Mouse (Mus musculus): Measurements from ENCODE around the gene Agbl4.

Gene Agbl4

GRCm38 (mm10) chr4:111501441-111501840, 1104.0 kb downstream of the Agbl4 start:
- DNase-seq (ENCODE audit: low spot score): no peak

DNA sequence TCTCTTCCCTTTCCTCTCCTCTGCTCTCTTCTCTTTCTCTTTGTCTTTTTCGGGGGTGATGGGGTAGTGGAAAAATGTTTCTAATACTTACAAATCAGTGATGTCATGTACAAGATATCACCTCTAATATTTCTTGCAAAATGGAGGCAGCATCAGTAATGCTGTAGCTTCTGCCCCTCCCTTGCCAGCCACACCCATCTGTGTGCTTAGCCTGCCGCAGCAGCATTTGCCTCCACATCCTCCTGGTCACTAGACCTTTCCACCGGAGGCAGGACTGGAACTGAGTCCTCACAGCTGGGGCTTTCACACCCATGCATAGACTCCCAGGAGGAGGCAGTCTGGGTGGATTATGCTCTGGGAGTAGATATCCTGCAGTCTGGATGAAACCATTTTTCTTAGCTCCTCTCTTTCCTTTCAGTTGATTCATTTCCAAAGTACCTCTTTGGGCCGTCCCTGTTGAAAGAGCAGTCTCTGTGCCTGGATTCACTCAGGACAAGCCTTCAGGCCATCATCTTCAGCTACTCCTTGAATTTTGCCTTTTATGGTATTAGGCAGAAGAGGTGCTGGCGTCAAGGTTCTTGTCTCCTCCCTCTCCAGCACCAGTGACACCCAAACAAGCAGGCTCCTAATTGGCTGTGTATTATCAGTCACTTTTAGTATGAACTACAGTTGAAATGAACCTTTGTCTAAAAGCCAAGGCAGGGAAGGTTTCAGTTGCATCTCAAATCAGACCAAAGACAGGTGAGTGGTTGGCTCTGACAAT, 1105.7 kb downstream of the Agbl4 start:
- no peak for DNase-seq (ENCODE audit: low spot score)

GRCm38 (mm10) chr4:111504952-111505351, 1107.5 kb downstream of the Agbl4 start:
- DNase-seq (ENCODE audit: low spot score): no peak

GRCm38 (mm10) chr4:111510129-111510528, 1112.7 kb downstream of the Agbl4 start:
- no peak for DNase-seq (ENCODE audit: low spot score)

GRCm38 (mm10) chr4:111513921-111514320, 1116.5 kb downstream of the Agbl4 start:
- no peak for DNase-seq (ENCODE audit: low spot score)

- no peak for DNase-seq (ENCODE audit: low spot score)
Observed at GRCm38 (mm10) chr4:111516136-111516535, 1118.7 kb downstream of the Agbl4 start.

DNA sequence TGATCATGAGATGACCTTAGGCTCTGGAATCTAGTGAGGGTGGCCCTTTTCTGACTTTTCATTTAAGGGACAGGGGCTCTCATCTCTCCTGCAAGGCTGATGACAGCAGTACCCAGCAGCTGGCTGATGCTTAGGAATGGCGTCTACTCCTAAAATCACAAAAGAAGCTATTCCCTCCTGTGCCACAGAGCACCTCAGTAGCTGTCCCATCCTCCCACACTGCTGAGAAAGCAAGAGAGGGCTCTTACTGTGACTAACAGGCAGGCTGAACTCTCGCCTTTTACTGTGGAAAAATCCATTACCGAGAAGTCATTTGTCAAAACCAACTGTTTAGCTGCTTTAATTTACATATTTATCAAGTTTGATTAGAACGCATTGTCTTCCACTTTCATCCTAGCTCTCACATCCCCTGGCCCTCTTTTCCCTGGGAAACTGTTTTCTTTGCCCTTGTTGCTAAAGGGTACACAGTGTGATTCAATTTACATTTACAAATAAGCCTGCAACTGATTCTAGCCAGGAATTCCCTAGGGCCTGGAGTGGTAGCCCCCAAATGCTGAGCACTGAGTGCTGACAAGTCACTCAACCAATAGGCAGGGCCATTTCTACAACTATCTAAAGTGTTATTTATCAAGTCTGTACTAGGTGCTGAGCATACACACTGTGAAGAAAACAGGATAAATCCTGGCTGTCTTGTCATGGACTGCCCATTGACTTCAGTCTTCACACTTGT, 1119.8 kb downstream of the Agbl4 start:
- DNase-seq (ENCODE audit: low spot score): no peak

GRCm38 (mm10) chr4:111518191-111518590, 1120.7 kb downstream of the Agbl4 start:
- DNase-seq (ENCODE audit: low spot score): no peak

DNA sequence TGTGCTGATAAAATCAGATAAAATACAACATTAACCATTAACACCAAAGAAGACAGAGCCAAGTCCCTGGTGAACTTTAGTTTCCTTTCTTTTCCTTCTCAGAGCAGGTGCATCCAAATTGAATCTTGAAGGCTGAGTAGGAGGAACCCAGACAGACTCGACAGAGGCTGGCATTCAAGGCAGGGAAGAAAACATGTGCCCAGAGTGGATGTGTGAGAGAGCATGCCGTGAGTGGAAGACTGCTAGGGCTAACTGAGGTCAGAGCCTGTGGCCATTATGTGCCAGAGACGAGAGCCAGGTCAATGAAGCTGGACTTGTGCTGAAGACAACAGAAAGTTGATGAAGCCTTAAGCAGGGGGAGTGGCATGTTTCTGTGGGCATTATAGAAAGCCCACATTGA, 1121.8 kb downstream of the Agbl4 start:
- DNase-seq (ENCODE audit: low spot score): no peak

DNA sequence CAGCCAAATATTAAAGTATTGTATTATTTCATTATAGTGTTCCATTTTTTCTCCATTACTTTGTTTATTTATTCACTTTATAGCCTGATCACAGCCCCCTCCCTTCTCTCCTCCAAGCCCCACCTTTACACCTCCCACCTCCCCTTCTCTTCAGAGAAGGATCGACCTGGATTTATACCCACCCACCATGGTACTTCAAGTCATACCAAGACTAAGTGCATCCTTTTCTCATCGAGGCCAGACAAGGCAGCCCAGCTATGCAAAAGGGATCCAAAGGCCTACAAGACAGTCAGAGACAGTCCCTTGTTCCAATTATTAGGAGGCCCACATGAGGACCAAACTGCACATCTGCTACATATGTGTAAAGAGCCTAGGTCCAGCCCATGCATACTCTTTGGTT, 1122.5 kb downstream of the Agbl4 start:
- DNase-seq (ENCODE audit: low spot score): no peak

DNA sequence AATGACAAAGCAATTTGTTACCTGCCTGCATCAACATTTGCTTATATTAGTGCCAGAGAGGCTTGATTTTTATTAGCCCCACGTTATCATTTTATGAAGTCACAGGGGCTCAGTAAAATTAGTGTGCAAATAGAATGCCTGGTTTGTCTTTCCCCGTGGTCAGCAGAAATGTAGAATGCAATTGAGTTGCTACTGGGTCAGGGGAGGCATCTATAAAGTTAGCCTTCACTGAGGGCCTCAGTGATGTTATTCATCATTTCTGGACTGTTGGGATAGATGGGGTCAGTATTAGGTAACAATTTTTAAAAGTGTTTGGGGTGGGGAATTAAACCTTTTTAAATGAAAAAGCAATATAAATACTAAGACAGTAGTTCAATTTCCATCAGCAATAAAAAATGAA, 1125.5 kb downstream of the Agbl4 start:
- no peak for DNase-seq (ENCODE audit: low spot score)

- no peak for DNase-seq (ENCODE audit: low spot score)
Observed at GRCm38 (mm10) chr4:111528961-111529360, 1131.5 kb downstream of the Agbl4 start.

GRCm38 (mm10) chr4:111529996-111530395, 1132.5 kb downstream of the Agbl4 start:
- DNase-seq (ENCODE audit: low spot score): no peak

- no peak for DNase-seq (ENCODE audit: low spot score)
Observed at GRCm38 (mm10) chr4:111530537-111530936, 1133.1 kb downstream of the Agbl4 start.

- no peak for DNase-seq (ENCODE audit: low spot score)
Observed at GRCm38 (mm10) chr4:111544684-111545083, 1147.2 kb downstream of the Agbl4 start.

GRCm38 (mm10) chr4:111546009-111546408, 1148.5 kb downstream of the Agbl4 start:
- DNase-seq (ENCODE audit: low spot score): no peak

DNA sequence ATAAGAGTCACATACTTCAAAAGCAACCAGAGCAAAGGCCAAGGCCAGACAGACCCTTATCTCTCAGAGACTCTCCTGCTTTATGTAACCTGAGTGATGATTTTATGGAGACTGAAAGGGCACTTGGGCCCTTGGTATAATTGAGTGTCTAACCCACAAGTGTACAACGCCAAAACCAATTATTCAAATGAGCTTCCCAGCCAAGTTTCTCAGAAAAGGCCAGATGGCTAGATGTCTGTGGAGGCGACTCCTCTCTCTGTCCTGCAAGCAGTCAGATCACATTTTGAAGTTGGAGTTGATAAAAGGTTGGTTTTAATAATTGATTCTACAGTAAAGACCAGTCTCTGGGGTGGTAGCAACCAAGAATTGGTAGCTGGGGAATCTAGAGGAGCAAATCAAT, 1158.0 kb downstream of the Agbl4 start:
- no peak for DNase-seq (ENCODE audit: low spot score)

DNA sequence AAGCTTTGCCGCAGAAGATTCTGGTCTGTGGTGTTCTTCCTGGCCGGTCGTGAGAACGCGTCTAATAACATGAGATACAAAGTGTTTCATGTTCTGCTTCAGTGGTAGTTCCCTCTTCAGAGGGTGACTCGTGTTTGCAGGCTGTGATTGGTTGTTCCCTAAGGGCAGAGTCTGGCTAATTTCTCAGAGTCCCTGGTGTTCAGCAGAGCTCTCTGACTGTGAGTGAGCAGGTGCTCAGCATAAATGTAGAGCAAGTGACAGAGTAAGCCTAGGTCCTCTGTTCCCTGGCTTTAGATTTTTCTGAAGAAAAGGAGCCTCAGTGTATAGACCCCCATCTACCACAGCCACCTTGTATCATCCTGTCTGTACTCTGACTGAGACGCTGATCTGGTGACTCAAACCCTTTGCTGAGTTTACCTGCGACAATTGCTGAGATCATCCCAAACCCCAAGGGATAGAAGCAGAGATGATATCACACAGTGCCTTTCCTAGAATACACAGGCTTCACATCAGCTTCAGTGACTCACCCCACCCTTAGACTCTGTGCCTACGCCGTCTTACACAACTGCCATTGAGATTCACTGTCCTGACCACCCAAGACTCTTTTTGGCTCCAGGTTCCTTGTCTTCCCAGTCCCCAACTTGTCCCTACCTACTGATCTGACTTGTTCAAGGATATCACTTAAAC, 1179.8 kb downstream of the Agbl4 start:
- no peak for DNase-seq (ENCODE audit: low spot score)

- peak; percentile 16 for DNase-seq (ENCODE audit: low spot score)
Observed at GRCm38 (mm10) chr4:111579115-111579862, 1181.8 kb downstream of the Agbl4 start.

- peak; percentile 11 for DNase-seq (ENCODE audit: low spot score)
Observed at GRCm38 (mm10) chr4:111579863-111580224, 1182.4 kb downstream of the Agbl4 start.

DNA sequence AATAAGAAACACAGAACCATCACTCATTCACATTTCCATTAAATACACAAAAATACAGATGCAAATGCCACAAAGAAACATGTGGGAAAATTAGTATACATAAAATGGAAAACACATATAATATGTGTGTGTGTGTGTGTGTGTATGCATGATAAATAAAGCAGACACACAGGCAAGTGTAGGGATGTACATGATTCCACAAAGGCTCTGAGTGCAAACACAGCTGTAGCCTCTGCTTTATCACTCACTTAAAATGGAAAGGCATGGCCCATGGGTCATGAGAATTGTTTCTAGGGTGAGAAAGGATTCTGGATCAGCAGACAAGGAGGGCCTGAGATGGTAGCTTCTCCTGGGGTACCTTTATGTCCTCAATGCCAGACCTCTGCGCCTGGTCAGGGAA, 1182.8 kb downstream of the Agbl4 start:
- DNase-seq (ENCODE audit: low spot score): no peak

DNA sequence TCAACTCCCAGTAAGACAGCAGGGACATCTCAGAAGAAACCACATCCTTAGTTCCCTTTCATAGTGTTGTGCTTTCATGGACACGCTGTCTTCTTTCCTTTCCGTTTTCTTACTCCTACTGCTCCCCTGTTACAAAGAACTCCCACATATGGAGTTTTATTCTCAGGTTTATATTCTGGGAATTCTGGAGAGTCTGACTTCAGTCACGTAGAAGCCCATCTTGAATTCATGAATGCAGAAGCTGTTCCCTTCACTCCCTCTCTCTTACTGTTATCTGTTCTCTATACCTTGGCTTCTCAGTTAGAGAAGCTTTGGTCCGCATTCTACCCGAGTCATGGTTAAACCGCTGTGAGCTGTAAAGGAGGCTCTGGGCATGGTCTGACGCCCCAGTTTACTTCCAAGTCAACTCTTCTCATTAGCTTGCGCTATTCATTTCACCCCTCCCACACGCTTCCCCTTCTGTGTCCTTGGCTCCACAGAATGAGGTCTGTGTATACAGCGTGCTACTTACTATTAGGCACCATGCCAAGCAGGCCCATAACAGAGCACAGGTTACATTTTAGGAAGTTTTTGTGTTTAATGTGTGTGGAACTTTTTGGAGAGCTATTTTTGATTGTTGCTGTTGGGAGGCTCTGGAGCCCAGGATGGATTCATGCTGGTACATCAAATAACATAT, 1186.2 kb downstream of the Agbl4 start:
- DNase-seq (ENCODE audit: low spot score): no peak

Data from embryo, embryonic 10.5 days (tissue).